Mouse (Mus musculus): ENCODE data around the gene Plcz1.

GRCm38 (mm10) chr6:139953596-139953995 lies 87.7 kb downstream of the Plcz1 start:
- no peak for TF ChIP-seq CTCF (IDR thresholded peaks at IDR 0.05; ENCODE audit: borderline replicate concordance, insufficient read depth, low read depth, low read length)
- TF ChIP-seq POLR2A (IDR thresholded peaks at IDR 0.05; ENCODE audit: borderline replicate concordance, insufficient read depth, low read length), result no peak

Measured in cerebellum, adult 2 months (tissue).